Mouse (Mus musculus) CH12.LX (cell line): ENCODE data around the gene Cmklr1. TPM values are rescaled to one million over a fixed set of nuclear protein-coding genes. Genes with fewer than 3 reads are reported as not detected.

Source experiments
- DNase-seq: peaks from one replicate; pipeline ENCODE4 v3.0.0-alpha.2; 2013; ENCODE audit errors: extremely low read depth
- H3K27ac ChIP-seq: 2 replicates; pipeline ENCODE4 v1.5.1; 2012; ENCODE audit warnings: low read depth, mild to moderate bottlenecking, control low read depth, moderate library complexity; ENCODE audit not compliant: insufficient read depth
- H3K27me3 ChIP-seq: replicated peaks from 2 replicates; pipeline ENCODE3; 2012; ENCODE audit warnings: inconsistent platforms
- H3K36me3 ChIP-seq, 2 experiments: replicated peaks in 1 of 2; 2 replicates each; pipeline versions ENCODE3 to v1.6.1; 2012; ENCODE audit warnings: inconsistent platforms in 1 of 2, low read length in 1 of 2, mild to moderate bottlenecking in 1 of 2, mixed read lengths in 1 of 2, moderate library complexity in 1 of 2; ENCODE audit not compliant: control insufficient read depth in 1 of 2, insufficient read depth in 1 of 2
- H3K4me1 ChIP-seq, 2 experiments: 2 replicates each; pipeline ENCODE4 v1.6.1; 2012; ENCODE audit warnings: inconsistent platforms in 1 of 2, moderate library complexity in 1 of 2; ENCODE audit not compliant: insufficient read depth in 2 of 2, control insufficient read depth in 1 of 2
- H3K4me2 ChIP-seq: 2 replicates; pipeline ENCODE4 v1.6.1; 2012; ENCODE audit warnings: low read depth, mild to moderate bottlenecking, control low read depth; ENCODE audit not compliant: poor library complexity, insufficient read depth, severe bottlenecking
- H3K4me3 ChIP-seq, 3 experiments: fragments of 150-350 bp in 1 of 3; sonication (generic) in 1 of 3; replicated peaks in 1 of 3; 2 replicates each; pipeline versions ENCODE3 to v1.5.1; 2011 to 2012; ENCODE audit warnings: low read depth in 2 of 3, low read length in 2 of 3, mild to moderate bottlenecking in 2 of 3, moderate library complexity in 2 of 3, control low read depth in 1 of 3, improper control_type of control experiment in 1 of 3, inconsistent platforms in 1 of 3, mixed read lengths in 1 of 3; ENCODE audit not compliant: poor library complexity in 1 of 3
- H3K79me2 ChIP-seq: replicated peaks from 2 replicates; pipeline ENCODE4 v1.6.1; 2012; ENCODE audit warnings: mild to moderate bottlenecking, moderate library complexity; ENCODE audit not compliant: control insufficient read depth, poor library complexity, insufficient read depth, severe bottlenecking; ENCODE audit errors: extremely low read depth
- H3K9ac ChIP-seq: 2 replicates; pipeline ENCODE4 v1.6.1; 2012; ENCODE audit warnings: low read depth, mild to moderate bottlenecking, control low read depth, moderate library complexity; ENCODE audit not compliant: insufficient read depth
- H3K9me3 ChIP-seq: replicated peaks from 2 replicates; pipeline ENCODE3; 2012; ENCODE audit warnings: low read length, inconsistent platforms, mixed read lengths
- BHLHE40 ChIP-seq: IDR thresholded peaks from 2 replicates; pipeline ENCODE4 v1.6.1; 2011; ENCODE audit warnings: mild to moderate bottlenecking, low read depth, low read length, improper control_type of control experiment
- CTCF ChIP-seq, 2 experiments: IDR thresholded peaks in 1 of 2; conservative IDR thresholded peaks in 1 of 2; 2 replicates each; pipeline ENCODE4 v1.5.1; 2011 to 2012; ENCODE audit warnings: low read depth in 2 of 2, low read length in 2 of 2, improper control_type of control experiment in 1 of 2, inconsistent platforms in 1 of 2, mild to moderate bottlenecking in 1 of 2, moderate library complexity in 1 of 2
- EP300 ChIP-seq: IDR thresholded peaks from 2 replicates; pipeline ENCODE4 v1.6.1; 2011; ENCODE audit warnings: low read length, improper control_type of control experiment
- IRF4 ChIP-seq: IDR thresholded peaks from 2 replicates; pipeline ENCODE4 v1.6.1; 2014; ENCODE audit warnings: low read depth, mild to moderate bottlenecking, inconsistent platforms, low read length, improper control_type of control experiment
- KAT2A ChIP-seq: IDR thresholded peaks from 2 replicates; pipeline ENCODE4 v1.6.1; 2012; ENCODE audit warnings: low read length, improper control_type of control experiment, inconsistent platforms; ENCODE audit not compliant: insufficient replicate concordance
- MAX ChIP-seq: IDR thresholded peaks from 2 replicates; pipeline ENCODE4 v1.6.1; 2011; ENCODE audit warnings: low read length, improper control_type of control experiment
- MAZ ChIP-seq: IDR thresholded peaks from 2 replicates; pipeline ENCODE4 v1.6.1; 2012; ENCODE audit warnings: low read depth, mild to moderate bottlenecking, inconsistent platforms, low read length, improper control_type of control experiment, moderate library complexity
- MEF2A ChIP-seq: IDR thresholded peaks from 2 replicates; pipeline ENCODE4 v1.6.1; 2014; ENCODE audit warnings: low read depth, mild to moderate bottlenecking, inconsistent platforms, low read length, improper control_type of control experiment, borderline replicate concordance
- MXI1 ChIP-seq: IDR thresholded peaks from 2 replicates; pipeline ENCODE4 v1.6.1; 2011; ENCODE audit warnings: mild to moderate bottlenecking, low read depth, low read length, improper control_type of control experiment
- MYC ChIP-seq: IDR thresholded peaks from 2 replicates; pipeline ENCODE4 v1.6.1; 2011; ENCODE audit warnings: low read depth, mild to moderate bottlenecking, improper control_type of control experiment, low read length
- NELFE ChIP-seq: IDR thresholded peaks from 2 replicates; pipeline ENCODE4 v1.6.1; 2011; ENCODE audit warnings: low read depth, low read length, improper control_type of control experiment
- NRF1 ChIP-seq: IDR thresholded peaks from 2 replicates; pipeline ENCODE4 v1.6.1; 2014; ENCODE audit warnings: low read depth, mild to moderate bottlenecking, inconsistent platforms, low read length, improper control_type of control experiment, moderate library complexity
- PAX5 ChIP-seq: IDR thresholded peaks from 2 replicates; pipeline ENCODE4 v1.6.1; 2012; ENCODE audit warnings: low read length, inconsistent platforms, mixed read lengths
- POLR2AphosphoS2 ChIP-seq: IDR thresholded peaks from 2 replicates; pipeline ENCODE4 v1.6.1; 2011; ENCODE audit warnings: low read depth, low read length, improper control_type of control experiment
- RCOR1 ChIP-seq: conservative IDR thresholded peaks from 2 replicates; pipeline ENCODE4 v1.6.1; 2012; ENCODE audit warnings: low read depth, mild to moderate bottlenecking, inconsistent platforms, low read length, improper control_type of control experiment
- SIN3A ChIP-seq: IDR thresholded peaks from 2 replicates; pipeline ENCODE4 v1.6.1; 2012; ENCODE audit warnings: low read length, improper control_type of control experiment, inconsistent platforms
- USF1 ChIP-seq: IDR thresholded peaks from 2 replicates; pipeline ENCODE4 v1.6.1; 2014; ENCODE audit warnings: low read depth, mild to moderate bottlenecking, inconsistent platforms, low read length, improper control_type of control experiment
- ZC3H11A ChIP-seq: IDR thresholded peaks from 2 replicates; pipeline ENCODE4 v1.6.1; 2012; ENCODE audit warnings: low read depth, mild to moderate bottlenecking, inconsistent platforms, low read length, improper control_type of control experiment
- ZKSCAN1 ChIP-seq: IDR thresholded peaks from 2 replicates; pipeline ENCODE4 v1.6.1; 2012; ENCODE audit warnings: low read depth, inconsistent platforms, low read length, improper control_type of control experiment, borderline replicate concordance
- ZMIZ1 ChIP-seq: IDR thresholded peaks from 2 replicates; pipeline ENCODE4 v1.6.1; 2012; ENCODE audit warnings: low read depth, mild to moderate bottlenecking, inconsistent platforms, low read length, improper control_type of control experiment
- ZNF384 ChIP-seq: IDR thresholded peaks from 2 replicates; pipeline ENCODE4 v1.6.1; 2012; ENCODE audit warnings: low read depth, low read length, improper control_type of control experiment, inconsistent platforms
- dilution Hi-C: fragments of 300-500 bp; cut with MboI; formaldehyde crosslinking; loops from 2 replicates; pipeline ENCODE4 v1.14.3; 2020; ENCODE audit warnings: low sequenced_read_pairs; ENCODE audit not compliant: extremely low pct_unique_long_range_greater_than_20kb, extremely low pct_ligation_motif_present
- in situ Hi-C: fragments of 300-500 bp; cut with MboI; formaldehyde crosslinking; loops from 3 replicates; pipeline ENCODE4 v1.14.3; 2019; ENCODE audit warnings: low sequenced_read_pairs, low pct_ligation_motif_present, low pct_unique_long_range_greater_than_20kb, mixed read lengths
- polyA plus RNA-seq: library from polyadenylated mRNA; unstranded; fragments of >175 nt; gene quantifications from 2 replicates; pipeline ENCODE4 v1.2.1, GENCODE M21; 2012; ENCODE audit warnings: low read depth; ENCODE audit not compliant: insufficient read length
- total RNA-seq, 2 experiments: library from RNA; depleted of rRNA; stranded (reverse); fragments of 300-350 nt in 1 of 2; fragments of >200 nt in 1 of 2; gene quantifications; 2 replicates each; pipeline ENCODE4 v1.2.3; 2012 to 2014

The Cmklr1 gene
- total and polyA plus RNA-seq, 3 experiments = not detected

DNA sequence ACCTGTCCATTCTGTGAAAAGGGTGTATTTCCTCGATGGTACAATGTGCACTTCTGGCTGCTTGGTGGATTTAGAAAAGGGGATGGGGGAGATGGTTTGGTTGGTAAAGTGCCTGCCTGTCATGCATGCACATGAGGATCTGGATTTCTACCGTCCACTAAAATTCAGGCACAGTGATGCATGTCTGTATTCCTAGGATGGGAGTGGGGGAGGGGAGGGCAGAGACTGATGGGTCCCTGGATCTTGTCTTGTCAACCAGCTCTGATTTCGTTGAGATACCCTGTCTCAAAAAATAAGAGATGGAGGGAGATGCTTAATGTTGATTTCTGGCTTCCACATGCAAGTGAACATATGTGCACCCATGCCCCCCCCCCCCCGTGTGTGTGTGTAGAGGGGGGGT is 43.8 kb upstream of the Cmklr1 start:
- H3K9me3 ChIP-seq = peaks cover 11% of the 10 kb centered on the region
- no peak overlapping the region for H3K27ac ChIP-seq
- H3K27me3 ChIP-seq = peaks cover 48% of the 10 kb centered on the region
- TF ChIP-seq PAX5 = no peak
- no peak for TF ChIP-seq NRF1
- no peak for TF ChIP-seq MAX
- no peak for TF ChIP-seq POLR2AphosphoS2
- no peak for TF ChIP-seq MXI1
- TF ChIP-seq IRF4 = no peak
- no peak for TF ChIP-seq RCOR1
- TF ChIP-seq ZKSCAN1 = no peak
- TF ChIP-seq CTCF (conservative IDR thresholded peaks at IDR 0.05 in 1 of 2, IDR thresholded peaks at IDR 0.05 in 1 of 2; ENCODE audit: low read depth in 2 of 2, low read length in 2 of 2) = no peak
- TF ChIP-seq MAZ = no peak
- no peak for TF ChIP-seq ZNF384
- TF ChIP-seq KAT2A = no peak
- no peak for TF ChIP-seq USF1
- no peak for TF ChIP-seq ZMIZ1
- TF ChIP-seq NELFE = no peak
- no peak for TF ChIP-seq MEF2A
- TF ChIP-seq EP300 = no peak
- no peak for TF ChIP-seq SIN3A
- no peak for TF ChIP-seq MYC
- no peak for TF ChIP-seq BHLHE40
- H3K79me2 ChIP-seq = no peaks in the 10 kb centered on the region
- no peak overlapping the region for H3K9ac ChIP-seq
- H3K4me3 ChIP-seq = no peak overlapping the region
- H3K4me2 ChIP-seq = no peak overlapping the region
- in situ Hi-C loops (no loop called here), dilution Hi-C loops (no loop called here)
- H3K4me1 ChIP-seq = peaks cover 7 to 11% of the 10 kb centered on the region in 2 experiments; a peak in 3 of 4 replicates
- DNase-seq = no peak
- no peaks in the 10 kb centered on the region for H3K36me3 ChIP-seq

DNA sequence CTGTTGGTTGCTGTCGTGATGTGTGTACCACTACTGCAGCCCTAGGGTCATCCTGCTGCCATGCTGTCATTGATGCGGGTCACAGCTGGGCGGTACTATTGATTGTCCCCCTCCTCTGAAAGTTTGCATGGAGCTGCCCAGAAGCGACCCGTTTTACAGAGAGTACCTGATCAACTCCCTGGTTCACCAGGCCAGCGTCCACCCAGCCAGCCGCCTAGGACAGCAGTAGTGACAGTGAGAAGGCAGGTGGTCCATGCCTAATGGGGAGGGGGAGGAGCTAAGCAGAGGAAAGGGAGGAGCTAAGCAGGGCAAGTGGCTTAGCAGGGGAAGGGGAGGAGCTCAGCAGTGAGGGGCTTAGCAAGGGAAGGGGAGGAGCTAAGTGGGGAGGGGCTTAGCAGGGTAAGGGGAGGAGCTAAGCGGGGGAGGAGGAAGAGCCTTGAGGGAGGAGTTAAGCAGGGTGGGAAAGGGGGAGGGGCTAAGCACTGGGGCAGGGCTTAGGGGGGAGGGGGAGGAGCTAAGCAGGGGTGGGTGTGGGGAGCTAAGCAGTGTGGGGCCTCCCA is 43.0 kb upstream of the Cmklr1 start:
- dilution Hi-C loops = no loop called here

More for the DNA sequence above, 43.0 kb upstream of the Cmklr1 start:
- peaks cover 47% of the 10 kb centered on the region for H3K27me3 ChIP-seq
- no peak overlapping the region for H3K4me2 ChIP-seq
- H3K4me3 ChIP-seq = no peak overlapping the region
- no peaks in the 10 kb centered on the region for H3K79me2 ChIP-seq
- in situ Hi-C loops = no loop called here
- no peaks in the 10 kb centered on the region for H3K36me3 ChIP-seq
- no peak overlapping the region for H3K9ac ChIP-seq
- no peak overlapping the region for H3K27ac ChIP-seq
- H3K4me1 ChIP-seq = peaks cover 8 to 11% of the 10 kb centered on the region in 2 experiments; a peak in 3 of 4 replicates
- TF ChIP-seq ZC3H11A = no peak
- DNase-seq = peak; percentile 3
- H3K9me3 ChIP-seq = peaks cover 11% of the 10 kb centered on the region
